Mouse (Mus musculus) limb, embryonic 15.5 days (tissue): ENCODE results near the gene 2010111I01Rik. TPM values are rescaled to one million over a fixed set of nuclear protein-coding genes. Genes with fewer than 3 reads are reported as not detected.
"Not testable (repeated sequence)": the region's sequence is repeated elsewhere in the genome, so short reads cannot be mapped to it uniquely, and the experiment has no call there.

ENCODE experiments used
- ATAC-seq: fragments of 200-750 bp; cut with Nextera tagmentation; 2 replicates; pipeline ENCODE4 v1.8.0; 2017; ENCODE audit warnings: low read depth, moderate TSS enrichment; ENCODE audit not compliant: insufficient number of reproducible peaks, low FRiP score, low TSS enrichment
- H3K27ac ChIP-seq: fragments of 300-500 bp; sonication (generic); 2 replicates; pipeline ENCODE4 v1.5.1; 2015; ENCODE audit warnings: moderate library complexity, mild to moderate bottlenecking, inconsistent platforms
- H3K27me3 ChIP-seq: fragments of 300-500 bp; sonication (generic); 2 replicates; pipeline ENCODE4 v1.6.1; 2015; ENCODE audit warnings: inconsistent platforms
- H3K36me3 ChIP-seq: fragments of 300-500 bp; sonication (generic); 2 replicates; pipeline ENCODE4 v1.6.1; 2015; ENCODE audit warnings: inconsistent platforms
- H3K4me1 ChIP-seq: fragments of 300-500 bp; sonication (generic); 2 replicates; pipeline ENCODE4 v1.6.1; 2015; ENCODE audit warnings: inconsistent platforms
- H3K4me2 ChIP-seq: fragments of 300-500 bp; sonication (generic); 2 replicates; pipeline ENCODE4 v1.6.1; 2015; ENCODE audit warnings: mild to moderate bottlenecking, inconsistent platforms
- H3K4me3 ChIP-seq: fragments of 300-500 bp; sonication (generic); 2 replicates; pipeline ENCODE4 v1.5.1; 2015; ENCODE audit warnings: mild to moderate bottlenecking, inconsistent platforms
- H3K9ac ChIP-seq: fragments of 300-500 bp; sonication (generic); 2 replicates; pipeline ENCODE4 v1.6.1; 2015; ENCODE audit warnings: inconsistent platforms
- H3K9me3 ChIP-seq: fragments of 300-500 bp; sonication (generic); 2 replicates; pipeline ENCODE4 v1.6.1; 2016; ENCODE audit warnings: inconsistent platforms
- WGBS: fragments of 180-500 bp; shearing (Covaris S2); methylation state at CpG from one replicate; pipeline ENCODE4 v1.1.7; 2015; 5-methylcytosine and 5-hydroxymethylcytosine counted together
- polyA plus RNA-seq: library from polyadenylated mRNA; unstranded; fragments of >200 nt; fragmentation: Nextera tagmentation; extraction: Ambion mirVana; gene quantifications from 2 replicates; pipeline ENCODE4 v1.2.1, GENCODE M21; 2015

Gene 2010111I01Rik
- polyA plus RNA-seq, 1 experiment from 2014 or later: 240 TPM

DNA sequence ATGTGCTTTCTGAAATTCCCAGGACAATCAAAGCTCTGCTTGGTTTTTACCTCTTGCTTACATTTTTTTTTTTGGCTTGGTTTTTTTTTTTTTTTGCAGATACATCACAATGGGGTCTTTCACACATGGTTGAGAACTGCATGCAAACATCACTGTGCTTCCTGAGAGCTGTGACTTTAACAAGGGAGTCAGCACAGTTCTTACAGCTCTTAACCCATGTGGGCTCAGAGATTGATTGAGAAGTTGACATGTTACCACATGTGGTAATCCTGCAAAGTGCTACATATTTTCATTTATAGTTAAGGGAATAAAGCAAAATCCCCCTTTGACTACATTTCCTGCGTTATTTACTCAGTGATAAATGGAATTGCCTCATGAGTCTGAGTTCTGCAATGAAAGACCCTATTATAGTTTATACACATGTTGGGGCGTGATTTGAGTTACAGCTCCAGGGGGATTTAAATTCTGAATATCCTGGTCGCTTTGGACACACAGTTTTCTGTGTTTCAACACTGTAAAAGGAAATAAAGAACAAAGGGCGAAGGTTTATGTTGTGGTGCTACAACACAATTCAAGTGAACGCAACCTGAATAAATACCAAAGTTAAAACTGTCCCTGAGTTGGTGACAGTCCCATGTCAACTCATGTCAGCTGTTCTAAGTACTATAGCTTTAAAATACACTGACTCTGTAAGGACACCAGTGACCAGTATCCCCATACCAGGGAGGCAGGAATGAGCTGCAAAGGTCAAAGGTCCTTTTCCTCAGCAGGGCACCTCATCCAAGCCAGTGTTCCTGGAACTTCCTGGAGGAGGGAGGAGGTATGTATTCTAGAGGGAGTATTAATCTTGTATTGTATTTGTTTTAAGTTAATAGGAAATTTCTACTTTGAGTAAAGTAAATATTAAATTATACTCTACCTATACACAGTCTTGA is 29.1 kb downstream of the 2010111I01Rik start:
- peaks cover 6% of the 10 kb centered on the region; the same call in 1 of the 2 replicates for H3K4me1 ChIP-seq
- no peak for ATAC-seq
- H3K9ac ChIP-seq: no peak overlapping the region
- H3K4me3 ChIP-seq: no peak overlapping the region
- H3K9me3 ChIP-seq: no peaks in the 10 kb centered on the region
- H3K4me2 ChIP-seq: no peak overlapping the region
- no peaks in the 10 kb centered on the region for H3K36me3 ChIP-seq
- 36% methylated on average over 5 of the region's 5 CpGs for WGBS
- no peaks in the 10 kb centered on the region for H3K27me3 ChIP-seq
- peak overlapping the region; percentile 43; the same call in 1 of the 2 replicates for H3K27ac ChIP-seq

DNA sequence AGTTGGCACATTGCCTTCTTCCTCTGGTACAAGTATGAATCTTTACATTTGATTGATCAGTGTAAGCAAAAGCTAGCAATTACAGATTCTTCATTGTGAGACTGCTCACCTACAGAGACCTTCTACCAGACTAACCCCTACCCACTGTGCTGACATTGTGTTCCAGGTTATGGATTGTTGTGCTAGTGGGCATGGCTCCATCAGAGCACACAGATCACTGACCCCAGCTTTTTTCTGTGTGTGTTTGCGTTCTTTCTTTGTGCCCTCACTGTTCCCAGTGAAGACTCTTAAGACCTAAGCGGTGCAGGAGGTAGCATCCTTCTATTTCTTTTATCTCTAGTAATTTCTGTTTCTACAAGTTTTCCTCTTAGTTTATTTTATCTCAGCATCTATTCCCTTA is 32.1 kb downstream of the 2010111I01Rik start:
- Histone ChIP-seq H3K27me3 (no peaks in the 10 kb centered on the region), H3K27ac (no peak overlapping the region), H3K4me2 (no peak overlapping the region), H3K4me3 (no peak overlapping the region), H3K36me3 (no peaks in the 10 kb centered on the region), H3K4me1 (peaks cover 6% of the 10 kb centered on the region; the same call in 1 of the 2 replicates), H3K9me3 (no peaks in the 10 kb centered on the region), H3K9ac (no peak overlapping the region)
- 98% methylated on average over 2 of the region's 2 CpGs for WGBS
- ATAC-seq: no peak

DNA sequence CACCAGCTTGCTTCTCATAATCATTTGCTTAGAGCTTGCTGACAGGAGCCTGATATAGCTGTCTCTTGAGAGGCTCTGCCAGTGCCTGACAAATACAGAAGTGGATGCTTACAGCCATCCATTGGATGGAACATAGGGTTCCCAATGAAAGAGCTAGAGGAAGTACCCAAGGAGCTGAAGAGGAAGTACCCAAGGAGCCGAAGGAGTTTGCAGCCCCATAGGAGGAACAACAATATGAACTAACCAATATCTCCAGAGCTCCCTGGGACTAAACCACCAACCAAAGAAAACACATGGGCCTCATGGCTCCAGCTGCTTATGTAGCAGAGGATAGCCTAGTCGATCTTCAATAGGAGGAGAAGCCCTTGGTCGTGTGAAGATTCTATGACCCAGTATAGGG is 42.8 kb downstream of the 2010111I01Rik start:
- not testable (repeated sequence) for H3K4me1 ChIP-seq

DNA sequence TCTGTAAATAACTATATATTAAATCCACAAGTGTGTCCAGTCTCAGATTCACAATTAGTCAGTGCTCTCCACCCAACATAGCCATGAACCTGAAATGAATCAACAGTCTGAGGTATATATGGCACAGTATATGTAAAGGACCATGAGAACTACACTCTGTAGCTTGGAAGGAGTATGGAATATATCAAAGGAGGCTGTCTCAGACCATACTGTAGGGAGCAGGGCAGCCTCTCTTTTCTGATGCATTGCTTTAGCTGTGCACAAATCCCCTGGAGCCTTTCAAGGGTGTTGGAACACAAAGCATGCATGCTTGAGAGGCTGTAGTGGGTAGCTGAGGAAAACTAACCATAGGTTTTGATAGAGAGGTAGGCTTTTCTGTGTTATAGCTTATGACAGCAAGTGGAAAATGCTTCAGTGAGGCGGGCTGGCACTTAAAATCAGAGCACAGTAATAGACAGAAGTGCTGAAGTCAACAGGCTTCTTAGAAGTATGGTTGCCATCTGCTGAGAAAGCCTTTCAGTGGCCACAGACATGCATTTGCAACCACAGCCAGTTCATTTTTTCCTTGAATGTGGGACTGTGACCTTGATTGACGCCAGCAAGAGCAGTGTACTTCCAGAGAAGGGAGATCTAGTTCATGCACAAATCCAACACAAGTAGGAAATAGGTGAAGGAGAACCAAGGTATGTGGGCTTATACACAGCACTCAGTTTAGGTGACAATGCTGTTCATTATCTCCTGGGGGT is 45.8 kb downstream of the 2010111I01Rik start:
- no peak for ATAC-seq
- WGBS: 79% methylated on average over 2 of the region's 2 CpGs
- H3K4me1 ChIP-seq: peaks cover 8% of the 10 kb centered on the region; the same call in 1 of the 2 replicates
- H3K27me3 ChIP-seq: no peaks in the 10 kb centered on the region
- no peak overlapping the region for H3K4me2 ChIP-seq
- H3K9me3 ChIP-seq: no peaks in the 10 kb centered on the region
- H3K27ac ChIP-seq: peak overlapping the region; percentile 43
- no peak overlapping the region for H3K9ac ChIP-seq
- H3K36me3 ChIP-seq: no peaks in the 10 kb centered on the region
- no peak overlapping the region for H3K4me3 ChIP-seq

More for the DNA sequence above, 42.8 kb downstream of the 2010111I01Rik start:
- not testable (repeated sequence) for H3K4me2 ChIP-seq, H3K27ac ChIP-seq, ATAC-seq, H3K9ac ChIP-seq, H3K9me3 ChIP-seq, H3K4me3 ChIP-seq, H3K27me3 ChIP-seq, H3K36me3 ChIP-seq
- 90% methylated on average over 3 of the region's 3 CpGs for WGBS

DNA sequence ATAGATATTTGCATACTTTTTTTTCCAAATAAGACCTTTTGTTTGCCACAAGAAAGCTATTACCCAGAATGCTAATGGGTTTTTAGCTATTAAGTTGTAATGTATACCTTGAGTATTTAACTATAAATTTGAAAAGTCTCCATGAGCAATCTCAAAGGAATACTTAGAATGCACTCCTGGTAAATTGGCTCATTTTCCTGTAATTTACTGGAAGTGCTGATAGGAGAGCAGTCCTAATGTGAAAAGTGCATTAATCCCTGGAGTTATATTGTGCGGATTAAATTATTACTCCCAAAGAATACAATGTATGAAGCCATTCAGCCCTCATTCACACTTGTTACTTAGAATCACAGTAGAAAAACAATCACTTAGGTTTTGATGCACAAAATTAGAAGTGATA is 49.7 kb downstream of the 2010111I01Rik start:
- Histone ChIP-seq H3K27ac (no peak overlapping the region), H3K9me3 (no peaks in the 10 kb centered on the region), H3K4me3 (no peak overlapping the region), H3K4me2 (no peak overlapping the region), H3K36me3 (no peaks in the 10 kb centered on the region), H3K9ac (no peak overlapping the region), H3K27me3 (no peaks in the 10 kb centered on the region), H3K4me1 (peaks cover 8% of the 10 kb centered on the region; the same call in 1 of the 2 replicates)
- WGBS: 62% methylated on average over 1 of the region's 1 CpGs
- no peak for ATAC-seq

DNA sequence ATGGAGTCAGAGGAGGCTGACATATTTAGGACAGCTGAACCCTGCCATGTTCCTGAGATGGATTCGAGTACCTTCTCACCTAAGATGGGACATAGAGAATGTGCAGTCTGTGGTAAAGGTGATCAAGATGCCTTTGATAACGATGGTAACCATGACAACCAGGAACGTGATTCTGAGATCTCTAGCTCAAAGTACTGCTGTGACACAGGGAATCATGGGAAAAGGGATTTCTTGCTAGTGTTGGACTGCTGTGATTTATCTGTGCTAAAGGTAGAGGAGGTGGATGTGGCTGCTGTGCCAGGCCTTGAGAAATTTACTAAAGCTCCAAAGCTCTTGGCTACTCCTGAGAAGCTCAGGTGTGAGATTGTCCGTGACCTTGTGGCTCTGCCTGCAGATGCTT is 50.7 kb downstream of the 2010111I01Rik start:
- peaks cover 2% of the 10 kb centered on the region; the same call in 1 of the 2 replicates for H3K4me1 ChIP-seq
- H3K4me2 ChIP-seq: no peak overlapping the region
- H3K9me3 ChIP-seq: no peaks in the 10 kb centered on the region
- WGBS: 75% methylated on average over 4 of the region's 4 CpGs
- H3K27me3 ChIP-seq: no peaks in the 10 kb centered on the region
- H3K4me3 ChIP-seq: no peak overlapping the region
- H3K9ac ChIP-seq: no peak overlapping the region
- no peak overlapping the region for H3K27ac ChIP-seq
- no peak for ATAC-seq
- no peaks in the 10 kb centered on the region for H3K36me3 ChIP-seq

DNA sequence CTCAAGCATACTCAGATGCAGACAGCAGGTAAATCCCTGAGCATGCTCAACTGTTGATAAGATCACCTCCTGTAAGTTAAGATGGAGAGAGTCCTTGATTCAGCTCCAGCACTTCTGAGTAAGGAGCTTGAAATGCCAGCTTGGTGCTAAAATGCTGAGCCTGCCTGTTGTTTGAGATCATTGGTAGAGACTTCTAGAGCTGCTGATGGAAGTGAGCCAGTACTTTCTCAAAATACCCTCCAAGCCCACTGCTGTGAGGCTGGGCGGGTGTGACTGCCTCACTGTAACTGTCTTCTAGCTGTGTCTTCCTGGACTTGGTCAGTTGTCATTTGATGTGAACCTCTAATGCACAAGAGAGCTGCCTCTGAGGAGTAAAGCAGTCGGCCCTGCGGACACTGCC is 51.4 kb downstream of the 2010111I01Rik start:
- ATAC-seq: no peak
- no peak overlapping the region for H3K4me3 ChIP-seq
- H3K27ac ChIP-seq: no peak overlapping the region
- no peaks in the 10 kb centered on the region for H3K36me3 ChIP-seq
- no peaks in the 10 kb centered on the region for H3K4me1 ChIP-seq
- no peak overlapping the region for H3K4me2 ChIP-seq
- H3K9me3 ChIP-seq: no peaks in the 10 kb centered on the region
- H3K9ac ChIP-seq: no peak overlapping the region
- H3K27me3 ChIP-seq: no peaks in the 10 kb centered on the region
- WGBS: 94% methylated on average over 3 of the region's 3 CpGs

DNA sequence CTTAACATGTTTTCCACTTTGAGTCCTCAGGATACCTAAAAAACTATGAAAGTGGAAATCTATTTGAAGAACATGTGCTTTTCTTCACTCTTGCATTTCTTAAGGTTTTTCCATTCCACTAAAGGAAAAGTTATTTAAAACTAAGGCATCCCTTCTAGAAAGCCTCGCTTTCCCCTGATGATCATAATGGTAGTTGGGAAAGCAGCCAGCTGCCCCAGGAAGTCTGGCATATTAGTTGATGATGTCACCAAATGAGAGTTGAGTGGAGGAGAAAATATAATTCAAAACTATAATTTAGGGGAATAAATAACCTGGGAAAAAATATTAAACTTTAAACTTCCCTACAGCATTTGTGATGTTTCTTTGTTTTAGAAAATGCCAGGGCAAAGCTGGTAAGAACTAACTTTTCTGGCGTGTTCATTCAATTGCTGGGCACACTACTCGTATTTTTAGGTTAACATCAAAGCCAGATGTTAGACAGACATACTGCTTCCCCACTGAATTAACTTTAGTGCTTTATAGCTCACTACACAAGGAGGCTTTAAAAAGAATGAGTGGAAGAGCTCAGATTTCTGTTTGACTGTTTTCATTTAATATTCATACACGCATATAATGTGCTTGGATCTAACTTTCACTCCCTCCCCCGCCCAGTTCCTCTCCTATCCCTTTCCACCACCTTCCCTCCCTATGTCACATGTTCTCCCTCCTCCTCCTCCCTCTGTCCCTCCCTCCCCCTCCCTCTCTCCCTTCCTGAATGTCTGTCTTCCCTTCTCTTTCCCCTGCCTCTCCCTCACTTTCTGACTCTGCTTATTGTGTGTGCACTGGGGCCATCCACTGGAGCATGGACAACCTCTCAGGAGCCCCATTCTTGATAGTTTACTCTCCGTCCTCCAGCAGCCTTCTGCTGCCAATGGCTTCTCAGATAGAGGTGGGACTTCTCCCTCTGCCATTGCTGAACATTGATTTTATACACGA is 58.8 kb downstream of the 2010111I01Rik start:
- Histone ChIP-seq H3K4me3 (no peak overlapping the region), H3K36me3 (no peaks in the 10 kb centered on the region), H3K9me3 (no peaks in the 10 kb centered on the region), H3K27me3 (no peaks in the 10 kb centered on the region), H3K9ac (no peak overlapping the region), H3K27ac (peak overlapping the region; percentile 89), H3K4me2 (no peak overlapping the region), H3K4me1 (peaks cover 15% of the 10 kb centered on the region)
- peak; percentile 90 for ATAC-seq
- WGBS: 23% methylated on average over 7 of the region's 7 CpGs

DNA sequence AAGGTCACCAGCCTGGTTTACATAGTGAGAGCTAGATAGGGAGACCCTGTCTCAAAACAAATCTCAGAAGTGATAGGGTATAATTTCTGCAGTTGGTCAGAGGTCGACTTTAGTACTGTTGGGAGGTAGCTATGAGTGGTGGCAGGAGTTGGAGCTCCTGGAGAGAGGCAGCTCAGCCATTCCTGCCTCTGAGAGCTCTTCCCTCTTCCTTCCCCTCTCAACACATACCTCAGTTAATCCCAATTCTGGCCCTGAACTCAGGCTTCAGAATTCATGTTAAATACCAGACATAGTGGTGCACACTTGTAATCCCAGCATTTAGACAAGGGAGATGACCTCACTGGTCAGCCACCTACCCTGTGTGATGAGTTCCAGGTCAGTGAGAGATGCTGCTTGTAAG is 65.3 kb downstream of the 2010111I01Rik start:
- WGBS: 61% methylated on average over 1 of the region's 1 CpGs

DNA sequence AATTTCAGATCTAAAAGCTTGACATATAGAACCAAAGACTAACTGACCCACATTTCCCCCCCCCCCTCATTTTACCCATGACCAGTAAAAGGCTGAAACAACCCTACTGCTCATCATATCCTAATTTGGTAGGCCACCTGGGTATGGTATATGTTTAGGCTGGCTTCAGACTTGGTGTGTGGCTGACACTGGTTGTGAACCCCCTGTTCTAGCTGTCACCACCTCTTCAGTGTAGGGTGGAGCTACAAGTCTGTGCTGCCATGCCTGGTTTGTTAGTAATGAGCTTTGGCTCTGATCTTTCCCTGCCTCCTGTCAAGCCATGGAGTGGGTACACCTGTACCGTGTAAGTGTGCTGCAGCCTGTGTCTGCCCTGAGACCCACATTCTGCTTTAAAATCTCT is 66.6 kb downstream of the 2010111I01Rik start:
- no peak overlapping the region for H3K4me2 ChIP-seq
- ATAC-seq: no peak
- H3K4me1 ChIP-seq: peaks cover 23% of the 10 kb centered on the region
- H3K27me3 ChIP-seq: no peaks in the 10 kb centered on the region
- H3K4me3 ChIP-seq: no peak overlapping the region
- H3K9ac ChIP-seq: no peak overlapping the region
- WGBS: 62% methylated on average over 1 of the region's 1 CpGs
- H3K27ac ChIP-seq: no peak overlapping the region
- H3K36me3 ChIP-seq: no peaks in the 10 kb centered on the region
- H3K9me3 ChIP-seq: no peaks in the 10 kb centered on the region

More for the DNA sequence above, 65.3 kb downstream of the 2010111I01Rik start:
- Histone ChIP-seq H3K9me3 (no peaks in the 10 kb centered on the region), H3K9ac (no peak overlapping the region), H3K4me3 (no peak overlapping the region), H3K27me3 (no peaks in the 10 kb centered on the region), H3K4me1 (peaks cover 23% of the 10 kb centered on the region), H3K4me2 (no peak overlapping the region), H3K36me3 (no peaks in the 10 kb centered on the region), H3K27ac (no peak overlapping the region)
- ATAC-seq: no peak

DNA sequence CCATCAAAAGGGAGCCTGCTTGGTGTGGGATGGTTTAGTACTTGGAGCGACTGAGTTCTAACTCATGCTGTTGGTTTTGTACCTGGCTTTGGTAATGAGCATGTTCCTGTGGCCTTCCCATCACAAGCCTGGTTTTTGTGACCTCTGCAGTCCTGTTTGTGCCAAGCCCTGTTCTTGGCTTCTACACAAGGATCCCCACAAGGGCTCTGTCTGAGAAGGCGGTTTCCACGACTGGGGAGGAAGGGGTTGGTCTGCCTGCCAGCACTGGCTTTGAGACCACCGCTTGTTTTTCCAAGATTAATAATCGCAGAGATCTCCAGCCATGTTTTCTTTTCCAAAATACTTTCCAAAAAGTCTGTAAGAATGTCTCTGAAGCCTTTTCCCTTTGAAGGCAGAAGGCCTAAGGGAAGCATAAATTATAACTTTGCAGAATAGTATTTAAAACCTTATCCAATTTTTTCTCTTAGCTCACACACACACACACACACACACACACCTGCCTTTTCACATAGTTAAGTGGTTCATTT is 67.7 kb downstream of the 2010111I01Rik start:
- H3K4me1 ChIP-seq: peaks cover 23% of the 10 kb centered on the region
- no peaks in the 10 kb centered on the region for H3K36me3 ChIP-seq
- H3K27me3 ChIP-seq: no peaks in the 10 kb centered on the region
- H3K4me2 ChIP-seq: no peak overlapping the region
- 30% methylated on average over 5 of the region's 5 CpGs for WGBS
- peak; percentile 79 for ATAC-seq
- no peak overlapping the region for H3K4me3 ChIP-seq
- no peaks in the 10 kb centered on the region for H3K9me3 ChIP-seq
- H3K27ac ChIP-seq: peak overlapping the region; percentile 90
- H3K9ac ChIP-seq: no peak overlapping the region
